Mouse (Mus musculus): Measurements from ENCODE around the gene Rala.
"Not testable (repeated sequence)": the region's sequence is repeated elsewhere in the genome, so short reads cannot be mapped to it uniquely, and the experiment has no call there.

Gene Rala

DNA sequence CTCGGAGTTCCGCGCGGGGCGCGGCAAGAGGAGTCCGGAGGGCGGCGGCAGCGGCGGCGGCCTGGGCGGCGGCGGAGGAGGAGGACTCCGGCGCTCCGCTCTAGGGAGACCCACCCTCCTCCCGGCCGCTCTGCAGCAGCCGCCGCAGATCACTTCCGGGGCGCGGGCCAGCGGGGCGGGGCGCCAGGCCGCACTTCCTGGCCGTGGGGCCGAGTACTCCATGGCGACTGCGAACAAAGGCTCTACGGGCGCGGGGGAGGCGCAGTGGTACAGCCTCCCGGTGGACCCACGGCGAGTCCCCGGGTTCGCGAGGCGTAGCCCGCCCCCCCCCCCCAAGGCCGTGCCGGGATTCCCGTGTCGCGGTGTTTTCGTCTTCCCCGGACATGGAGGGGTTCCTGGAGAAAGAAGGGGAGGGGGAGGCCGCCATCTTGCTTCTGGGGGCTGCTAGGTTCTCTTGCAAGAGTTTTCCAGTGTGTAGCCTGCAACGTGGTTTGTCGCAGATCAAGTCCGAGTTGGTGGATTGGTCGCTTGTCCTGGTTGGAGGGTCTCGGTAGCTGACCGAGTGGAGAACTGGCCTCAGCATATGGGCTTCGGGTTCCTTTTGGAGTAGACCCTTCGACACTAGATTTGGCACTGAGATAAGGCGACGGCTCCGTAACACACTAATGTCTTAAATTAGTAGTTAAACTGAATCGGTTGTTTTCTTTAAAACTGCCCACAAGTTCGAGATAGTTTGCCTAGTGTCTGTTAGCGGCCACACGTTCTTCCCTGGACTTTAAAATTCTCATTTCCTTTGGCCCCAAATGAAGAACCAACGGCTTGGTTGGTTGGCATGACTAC lies at the start of gene Rala:
TSS of gene Rala (minus strand) at position 162 of the 840 bp plus-strand sequence.
- peak; percentile 91 for DNase-seq

GRCm38 (mm10) chr13:17993515-17993847 lies 49.4 kb upstream of the Rala start:
- DNase-seq: no peak

GRCm38 (mm10) chr13:17992697-17993514 lies 48.9 kb upstream of the Rala start, which contains the start of gene Yae1d1:
Gene Yae1d1, minus strand, starts transcription at chr13:17993349.
- DNase-seq: peak; percentile 87

GRCm38 (mm10) chr13:17992009-17992408 lies 48.0 kb upstream of the Rala start:
- no peak for DNase-seq

DNA sequence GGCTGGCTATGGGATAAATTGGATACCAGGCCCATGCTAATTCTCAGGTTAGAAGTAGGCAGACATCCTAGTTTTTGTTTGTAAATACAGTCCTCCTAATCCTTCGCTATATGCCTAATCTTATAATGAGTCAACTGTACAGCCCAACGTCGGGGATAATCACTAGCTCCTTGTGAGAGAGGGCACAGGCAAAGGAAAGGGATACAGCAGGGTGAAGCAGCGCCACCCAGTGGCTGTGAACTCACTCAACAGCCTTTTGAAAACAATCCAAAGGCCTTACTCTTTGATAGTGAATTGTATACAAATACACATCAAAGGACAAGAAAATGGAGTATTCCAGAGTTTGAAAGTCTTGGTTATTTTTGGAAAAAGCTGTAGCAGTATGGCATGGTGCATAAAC lies 39.2 kb upstream of the Rala start:
- DNase-seq: peak; percentile 31

DNA sequence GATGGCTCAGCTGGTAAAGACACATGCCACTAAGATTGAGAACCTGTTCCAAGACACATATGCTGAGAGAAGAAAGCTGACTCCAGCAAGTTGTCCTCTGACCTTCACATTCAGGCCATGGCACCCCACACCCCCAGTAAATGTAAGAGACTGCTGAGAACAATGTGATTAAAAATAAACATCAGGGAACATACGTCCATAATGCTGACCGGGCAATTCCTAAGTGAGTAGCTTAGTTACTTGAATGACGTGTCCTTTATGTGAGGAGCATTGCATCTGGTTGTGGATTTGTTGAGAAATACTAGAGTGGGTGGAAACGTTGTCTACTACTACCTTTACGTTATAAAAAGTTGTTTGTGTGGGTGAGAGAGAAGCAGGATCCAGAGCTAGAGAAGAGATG lies 38.6 kb upstream of the Rala start:
- DNase-seq: no peak

- DNase-seq: no peak
Observed at GRCm38 (mm10) chr13:17976854-17977739, 33.1 kb upstream of the Rala start.

- no peak for DNase-seq
Observed at GRCm38 (mm10) chr13:17975891-17976290, 31.9 kb upstream of the Rala start.

- DNase-seq: no peak
Observed at GRCm38 (mm10) chr13:17975457-17975856, 31.4 kb upstream of the Rala start.

DNA sequence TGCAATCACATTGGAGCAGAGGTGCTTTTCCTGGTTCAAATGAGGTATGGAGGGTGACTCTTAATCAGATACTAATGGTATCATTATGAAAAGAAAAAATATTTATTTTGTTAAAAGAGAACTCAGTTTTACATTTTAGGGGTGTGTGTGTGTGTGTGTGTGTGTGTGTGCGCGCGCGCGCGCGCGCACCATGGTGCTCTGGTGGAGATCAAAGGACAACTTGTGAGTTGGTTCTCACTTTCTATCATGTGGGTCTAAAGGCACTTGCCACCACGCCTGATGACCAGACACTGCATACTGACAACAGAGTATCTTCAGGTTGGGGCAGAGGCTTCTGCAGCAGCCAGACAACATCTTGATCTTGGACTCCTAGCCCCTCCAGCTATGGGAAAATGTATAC lies 30.7 kb upstream of the Rala start:
- no peak for DNase-seq

GRCm38 (mm10) chr13:17960613-17961012 lies 16.6 kb upstream of the Rala start:
- DNase-seq: no peak

DNA sequence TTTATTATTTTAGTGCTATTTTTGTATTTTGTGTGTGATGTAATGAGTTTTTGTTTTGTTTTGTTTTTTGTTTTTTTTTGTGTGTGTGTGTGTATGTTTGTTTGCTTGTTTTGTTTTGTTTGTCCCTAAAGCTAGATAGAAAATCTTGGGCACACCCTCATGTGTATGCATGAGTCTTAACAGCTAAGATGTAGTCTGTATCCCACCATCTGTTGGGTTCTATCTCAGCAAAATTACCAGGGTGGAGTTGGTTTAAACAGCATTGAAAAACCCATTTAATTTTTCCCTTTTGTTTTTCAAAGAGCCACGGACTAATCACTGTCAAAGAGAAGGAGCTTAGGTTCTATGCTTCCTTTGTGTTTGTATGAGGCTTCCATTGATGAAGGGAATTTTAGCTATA lies 10.2 kb upstream of the Rala start:
- no peak for DNase-seq

DNA sequence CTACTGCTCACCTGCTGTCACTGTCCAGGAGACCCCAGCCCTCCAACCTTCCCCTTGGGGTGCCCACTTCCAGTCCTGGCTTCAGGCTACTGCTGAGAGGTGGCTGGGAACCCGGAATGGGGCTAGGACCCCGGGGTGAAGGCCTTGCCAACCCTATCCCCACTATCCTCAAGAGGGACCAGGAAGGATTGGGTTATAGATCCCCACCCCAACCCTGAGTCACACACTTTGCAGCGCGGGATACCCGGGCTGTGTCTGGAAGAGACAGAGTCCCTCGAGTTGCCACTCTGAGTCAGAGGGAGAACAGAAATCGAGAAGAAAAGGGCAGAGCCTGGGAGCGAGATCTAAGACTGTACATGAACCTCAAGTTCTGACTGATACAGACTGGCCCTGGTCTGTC lies 6.5 kb upstream of the Rala start:
- not testable (repeated sequence) for DNase-seq

- DNase-seq: no peak
Observed at GRCm38 (mm10) chr13:17949555-17949954, 5.5 kb upstream of the Rala start.

DNA sequence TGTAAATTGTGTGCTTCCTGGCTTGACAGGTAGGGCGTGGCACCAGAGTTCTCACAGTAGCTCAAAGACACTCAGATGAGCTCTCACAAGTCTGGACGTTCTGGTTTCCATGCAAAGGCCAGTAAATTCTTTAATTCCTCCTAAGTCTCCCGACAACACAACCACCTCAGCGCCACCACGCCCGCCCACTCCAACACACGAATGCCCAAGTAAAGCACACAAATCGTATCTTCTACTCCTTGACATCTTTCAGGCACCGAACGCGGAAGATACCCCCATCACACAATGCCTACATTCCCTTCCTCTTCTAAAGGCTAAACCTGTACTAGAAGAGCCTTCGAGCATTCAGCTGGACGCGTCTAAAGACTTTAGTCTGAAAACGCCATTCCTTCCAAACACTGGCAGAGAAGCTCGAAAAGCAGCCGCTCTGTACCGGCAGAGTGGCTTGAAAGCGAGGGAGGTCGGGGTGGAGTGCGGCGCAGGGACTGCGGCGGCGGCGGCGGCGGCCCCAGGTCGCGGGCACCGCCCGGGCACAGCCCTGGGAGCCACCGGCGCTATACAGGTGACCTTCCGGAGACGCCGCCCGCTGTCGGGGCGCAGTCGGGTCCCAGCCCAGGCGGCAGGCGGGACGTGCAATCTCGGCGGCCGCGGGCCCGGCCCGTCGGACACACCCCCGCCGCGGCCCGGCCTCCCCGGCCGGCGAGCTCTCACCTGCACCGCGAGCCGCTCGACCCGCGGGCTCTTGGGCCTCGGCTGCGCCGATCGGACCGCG lies 547 bp downstream of the Rala start:
- no peak for DNase-seq

DNA sequence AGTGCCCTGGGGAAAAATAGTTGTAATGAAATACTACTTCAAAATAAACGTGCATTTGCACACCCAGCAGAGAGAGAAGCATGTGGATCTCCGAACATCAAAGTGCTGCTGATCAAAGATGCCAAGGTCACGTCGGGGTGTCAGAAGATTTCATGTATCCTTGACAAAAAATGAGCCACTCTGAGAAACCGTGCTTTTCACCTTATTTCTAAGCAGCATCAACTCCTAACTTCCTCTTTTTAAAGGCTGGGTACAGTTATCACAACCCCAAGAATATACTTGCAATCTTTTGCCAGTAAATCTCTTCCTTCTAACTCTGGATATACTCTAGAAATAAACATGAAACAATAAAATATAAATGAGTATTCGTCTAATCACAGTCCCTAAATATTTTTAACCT lies 1.7 kb downstream of the Rala start:
- no peak for DNase-seq

- no peak for DNase-seq
Observed at GRCm38 (mm10) chr13:17907309-17907708, 36.7 kb downstream of the Rala start.

- no peak for DNase-seq
Observed at GRCm38 (mm10) chr13:17901474-17901873, 42.6 kb downstream of the Rala start.

- no peak for DNase-seq
Observed at GRCm38 (mm10) chr13:17900641-17901040, 43.4 kb downstream of the Rala start.

GRCm38 (mm10) chr13:17897040-17897439 lies 47.0 kb downstream of the Rala start:
- no peak for DNase-seq

GRCm38 (mm10) chr13:17891545-17891944 lies 52.5 kb downstream of the Rala start:
- DNase-seq: no peak

GRCm38 (mm10) chr13:17884211-17884610 lies 59.8 kb downstream of the Rala start:
- peak; percentile 14 for DNase-seq

All from cerebellum, adult 9-10 months (tissue).